Mouse (Mus musculus): Measurements from ENCODE around the gene Prmt9. TPM values are rescaled to one million over a fixed set of nuclear protein-coding genes. Genes with fewer than 3 reads are reported as not detected.

The Prmt9 gene
- polyA plus RNA-seq, 1 experiment from 2014 or later: 25.6 TPM

- ATAC-seq (ENCODE audit: low FRiP score): no peak
- Histone ChIP-seq H3K36me3 (no peaks in the 10 kb centered on the region), H3K4me1 (replicated peaks) (peaks cover 5% of the 10 kb centered on the region; the same call in 1 of the 2 replicates), H3K4me2 (no peak overlapping the region), H3K27ac (no peak overlapping the region), H3K27me3 (0 out of 2 replicates have a peak, but pooled peaks cover 8% of the 10 kb centered on the region), H3K9me3 (no peaks in the 10 kb centered on the region), H3K4me3 (no peak overlapping the region), H3K9ac (no peak overlapping the region)
- WGBS: 71% methylated on average over 2 of the region's 2 CpGs
These were observed 68.7 kb downstream of the Prmt9 start for GRCm38 (mm10) chr8:77617916-77618315.

- Histone ChIP-seq H3K36me3 (no peaks in the 10 kb centered on the region), H3K27ac (no peak overlapping the region), H3K4me2 (no peak overlapping the region), H3K27me3 (no peaks in the 10 kb centered on the region), H3K9ac (no peak overlapping the region), H3K4me3 (no peak overlapping the region), H3K9me3 (no peaks in the 10 kb centered on the region), H3K4me1 (replicated peaks) (no peaks in the 10 kb centered on the region)
- ATAC-seq (ENCODE audit: low FRiP score): no peak
- 57% methylated on average over 7 of the region's 7 CpGs for WGBS
These were observed 74.5 kb downstream of the Prmt9 start for GRCm38 (mm10) chr8:77623677-77624209.

- H3K4me3 ChIP-seq: no peak overlapping the region
- no peaks in the 10 kb centered on the region for H3K9me3 ChIP-seq
- no peak overlapping the region for H3K27ac ChIP-seq
- no peak overlapping the region for H3K4me2 ChIP-seq
- no peaks in the 10 kb centered on the region for H3K27me3 ChIP-seq
- no peak overlapping the region for H3K9ac ChIP-seq
- ATAC-seq (ENCODE audit: low FRiP score): peak; percentile 95
- WGBS: 19% methylated on average over 15 of the region's 15 CpGs
- H3K36me3 ChIP-seq: no peaks in the 10 kb centered on the region
- H3K4me1 ChIP-seq (replicated peaks): no peaks in the 10 kb centered on the region
These were observed 80.8 kb downstream of the Prmt9 start for GRCm38 (mm10) chr8:77629858-77630537.

- no peaks in the 10 kb centered on the region for H3K9me3 ChIP-seq
- ATAC-seq (ENCODE audit: low FRiP score): no peak
These were observed 81.5 kb downstream of the Prmt9 start for GRCm38 (mm10) chr8:77630691-77631090.

More at GRCm38 (mm10) chr8:77630691-77631090, 81.5 kb downstream of the Prmt9 start:
- Histone ChIP-seq H3K4me3 (no peak overlapping the region), H3K9ac (no peak overlapping the region), H3K36me3 (no peaks in the 10 kb centered on the region), H3K4me2 (no peak overlapping the region), H3K4me1 (replicated peaks) (no peaks in the 10 kb centered on the region), H3K27me3 (no peaks in the 10 kb centered on the region), H3K27ac (no peak overlapping the region)
- WGBS: 36% methylated on average over 3 of the region's 3 CpGs

Other genes starting within 250 kb of the Prmt9 start
- gene Arhgap10, start 31.4 kb upstream of the Prmt9 start, polyA plus RNA-seq (2015; fragmentation: Nextera tagmentation; extraction: Ambion mirVana): 5.0 and 6.3 TPM in 2 replicates
- 65.3 and 65.7 TPM in 2 replicates for gene Tmem184c, start 61.3 kb downstream of the Prmt9 start, polyA plus RNA-seq (2015; fragmentation: Nextera tagmentation; extraction: Ambion mirVana)
- 7.2 and 8.1 TPM in 2 replicates for gene Ednra, start 175.1 kb downstream of the Prmt9 start, polyA plus RNA-seq (2015; fragmentation: Nextera tagmentation; extraction: Ambion mirVana)

Data from hindbrain, embryonic 13.5 days (tissue).